Mouse (Mus musculus): ENCODE measurements at regions not wholly inside any gene's neighbourhood (a gene's known extent, or its start where the extent isn't known, plus 50 kb on each side); places are given as distances from the start of the nearest gene placed in this dataset.

- Histone ChIP-seq H3K36me3 (ENCODE audit: insufficient read depth, low read length) (no peaks in the 10 kb centered on the region), H3K27me3 (ENCODE audit: insufficient read depth, low read length) (no peaks in the 10 kb centered on the region; the same call in 1 of the 2 replicates), H3K4me1 (ENCODE audit: insufficient read depth, low read length) (peaks cover 50% of the 10 kb centered on the region), H3K4me2 (replicated peaks; ENCODE audit: low read depth, low read length) (0 out of 2 replicates have a peak overlapping the region, but pooled peaks have one; percentile 16), H3K9ac (replicated peaks; ENCODE audit: low read length) (no peak overlapping the region), H3K27ac (ENCODE audit: low read length) (peak overlapping the region; percentile 57; the same call in 1 of the 2 replicates), H3K9me3 (ENCODE audit: low read length) (no peaks in the 10 kb centered on the region), H3K4me3 (ENCODE audit: low read length) (no peak overlapping the region)
- 21% methylated on average over 2 of the region's 2 CpGs for WGBS
- ATAC-seq (ENCODE audit: low FRiP score, low TSS enrichment) = no peak
Measured at GRCm38 (mm10) chr1:61141592-61141930, 163.8 kb downstream of the Icos start.

GRCm38 (mm10) chr1:61141952-61142351 is 164.2 kb downstream of the Icos start:
- H3K9me3 ChIP-seq (ENCODE audit: low read length) = no peaks in the 10 kb centered on the region
- 0 out of 2 replicates have a peak overlapping the region, but pooled peaks have one; percentile 16 for H3K4me2 ChIP-seq (replicated peaks; ENCODE audit: low read depth, low read length)
- no peaks in the 10 kb centered on the region; the same call in 1 of the 2 replicates for H3K27me3 ChIP-seq (ENCODE audit: insufficient read depth, low read length)
- no peak overlapping the region for H3K4me3 ChIP-seq (ENCODE audit: low read length)
- ATAC-seq (ENCODE audit: low FRiP score, low TSS enrichment) = no peak
- peak overlapping the region; percentile 57 for H3K27ac ChIP-seq (ENCODE audit: low read length)
- peaks cover 50% of the 10 kb centered on the region for H3K4me1 ChIP-seq (ENCODE audit: insufficient read depth, low read length)
- no peaks in the 10 kb centered on the region for H3K36me3 ChIP-seq (ENCODE audit: insufficient read depth, low read length)
- WGBS = 24% methylated on average over 9 of the region's 9 CpGs
- H3K9ac ChIP-seq (replicated peaks; ENCODE audit: low read length) = no peak overlapping the region

GRCm38 (mm10) chr1:61143030-61143753 is 165.5 kb downstream of the Icos start:
- 0 out of 2 replicates have a peak overlapping the region, but pooled peaks have one; percentile 6 for H3K4me2 ChIP-seq (replicated peaks; ENCODE audit: low read depth, low read length)
- 35% methylated on average over 14 of the region's 14 CpGs for WGBS

GRCm38 (mm10) chr1:61143754-61144066 is 166.0 kb downstream of the Icos start:
- WGBS = 63% methylated on average over 8 of the region's 8 CpGs
- Histone ChIP-seq H3K9ac (replicated peaks; ENCODE audit: low read length) (no peak overlapping the region), H3K4me3 (ENCODE audit: low read length) (no peak overlapping the region), H3K9me3 (ENCODE audit: low read length) (no peaks in the 10 kb centered on the region), H3K27ac (ENCODE audit: low read length) (no peak overlapping the region), H3K36me3 (ENCODE audit: insufficient read depth, low read length) (no peaks in the 10 kb centered on the region), H3K4me2 (replicated peaks; ENCODE audit: low read depth, low read length) (no peak overlapping the region), H3K4me1 (ENCODE audit: insufficient read depth, low read length) (peaks cover 50% of the 10 kb centered on the region), H3K27me3 (ENCODE audit: insufficient read depth, low read length) (no peaks in the 10 kb centered on the region; the same call in 1 of the 2 replicates)
- no peak for ATAC-seq (ENCODE audit: low FRiP score, low TSS enrichment)

More at GRCm38 (mm10) chr1:61143030-61143753, 165.5 kb downstream of the Icos start:
- Histone ChIP-seq H3K36me3 (ENCODE audit: insufficient read depth, low read length) (no peaks in the 10 kb centered on the region), H3K27me3 (ENCODE audit: insufficient read depth, low read length) (no peaks in the 10 kb centered on the region; the same call in 1 of the 2 replicates), H3K9me3 (ENCODE audit: low read length) (no peaks in the 10 kb centered on the region), H3K27ac (ENCODE audit: low read length) (no peak overlapping the region), H3K9ac (replicated peaks; ENCODE audit: low read length) (no peak overlapping the region), H3K4me1 (ENCODE audit: insufficient read depth, low read length) (peaks cover 50% of the 10 kb centered on the region), H3K4me3 (ENCODE audit: low read length) (no peak overlapping the region)
- no peak for ATAC-seq (ENCODE audit: low FRiP score, low TSS enrichment)

GRCm38 (mm10) chr1:61145013-61145412 is 167.3 kb downstream of the Icos start:
- 47% methylated on average over 4 of the region's 4 CpGs for WGBS
- no peaks in the 10 kb centered on the region for H3K9me3 ChIP-seq (ENCODE audit: low read length)
- ATAC-seq (ENCODE audit: low FRiP score, low TSS enrichment) = no peak

GRCm38 (mm10) chr1:61145572-61145971 is 167.8 kb downstream of the Icos start:
- 53% methylated on average over 7 of the region's 7 CpGs for WGBS

More at GRCm38 (mm10) chr1:61145013-61145412, 167.3 kb downstream of the Icos start:
- Histone ChIP-seq H3K27ac (ENCODE audit: low read length) (no peak overlapping the region), H3K4me3 (ENCODE audit: low read length) (no peak overlapping the region), H3K27me3 (ENCODE audit: insufficient read depth, low read length) (no peaks in the 10 kb centered on the region; the same call in 1 of the 2 replicates), H3K9ac (replicated peaks; ENCODE audit: low read length) (no peak overlapping the region), H3K36me3 (ENCODE audit: insufficient read depth, low read length) (no peaks in the 10 kb centered on the region), H3K4me1 (ENCODE audit: insufficient read depth, low read length) (peaks cover 43% of the 10 kb centered on the region), H3K4me2 (replicated peaks; ENCODE audit: low read depth, low read length) (no peak overlapping the region)

GRCm38 (mm10) chr1:61146222-61146723 is 168.5 kb downstream of the Icos start:
- no peaks in the 10 kb centered on the region for H3K36me3 ChIP-seq (ENCODE audit: insufficient read depth, low read length)
- no peaks in the 10 kb centered on the region for H3K9me3 ChIP-seq (ENCODE audit: low read length)
- H3K9ac ChIP-seq (replicated peaks; ENCODE audit: low read length) = no peak overlapping the region
- H3K27ac ChIP-seq (ENCODE audit: low read length) = no peak overlapping the region
- no peak overlapping the region for H3K4me3 ChIP-seq (ENCODE audit: low read length)
- 57% methylated on average over 3 of the region's 3 CpGs for WGBS
- peaks cover 30% of the 10 kb centered on the region for H3K4me1 ChIP-seq (ENCODE audit: insufficient read depth, low read length)
- H3K27me3 ChIP-seq (ENCODE audit: insufficient read depth, low read length) = no peaks in the 10 kb centered on the region; the same call in 1 of the 2 replicates
- ATAC-seq (ENCODE audit: low FRiP score, low TSS enrichment) = no peak
- no peak overlapping the region for H3K4me2 ChIP-seq (replicated peaks; ENCODE audit: low read depth, low read length)

More at GRCm38 (mm10) chr1:61145572-61145971, 167.8 kb downstream of the Icos start:
- H3K27ac ChIP-seq (ENCODE audit: low read length) = no peak overlapping the region
- H3K9me3 ChIP-seq (ENCODE audit: low read length) = no peaks in the 10 kb centered on the region
- H3K27me3 ChIP-seq (ENCODE audit: insufficient read depth, low read length) = no peaks in the 10 kb centered on the region; the same call in 1 of the 2 replicates
- ATAC-seq (ENCODE audit: low FRiP score, low TSS enrichment) = no peak
- H3K4me2 ChIP-seq (replicated peaks; ENCODE audit: low read depth, low read length) = no peak overlapping the region
- H3K4me1 ChIP-seq (ENCODE audit: insufficient read depth, low read length) = peaks cover 37% of the 10 kb centered on the region
- no peak overlapping the region for H3K9ac ChIP-seq (replicated peaks; ENCODE audit: low read length)
- no peak overlapping the region for H3K4me3 ChIP-seq (ENCODE audit: low read length)
- no peaks in the 10 kb centered on the region for H3K36me3 ChIP-seq (ENCODE audit: insufficient read depth, low read length)

GRCm38 (mm10) chr1:61151742-61152141 is 174.0 kb downstream of the Icos start:
- Histone ChIP-seq H3K36me3 (ENCODE audit: insufficient read depth, low read length) (no peaks in the 10 kb centered on the region), H3K9me3 (ENCODE audit: low read length) (no peaks in the 10 kb centered on the region), H3K4me2 (replicated peaks; ENCODE audit: low read depth, low read length) (no peak overlapping the region), H3K4me1 (ENCODE audit: insufficient read depth, low read length) (0 out of 2 replicates have a peak, but pooled peaks cover 2% of the 10 kb centered on the region), H3K27me3 (ENCODE audit: insufficient read depth, low read length) (no peaks in the 10 kb centered on the region), H3K27ac (ENCODE audit: low read length) (no peak overlapping the region), H3K9ac (replicated peaks; ENCODE audit: low read length) (no peak overlapping the region), H3K4me3 (ENCODE audit: low read length) (no peak overlapping the region)
- no peak for ATAC-seq (ENCODE audit: low FRiP score, low TSS enrichment)
- WGBS = 56% methylated on average over 2 of the region's 2 CpGs

- Histone ChIP-seq H3K4me3 (ENCODE audit: low read length) (no peak overlapping the region), H3K36me3 (ENCODE audit: insufficient read depth, low read length) (no peaks in the 10 kb centered on the region), H3K27me3 (ENCODE audit: insufficient read depth, low read length) (no peaks in the 10 kb centered on the region), H3K4me2 (replicated peaks; ENCODE audit: low read depth, low read length) (no peak overlapping the region), H3K27ac (ENCODE audit: low read length) (no peak overlapping the region), H3K9me3 (ENCODE audit: low read length) (no peaks in the 10 kb centered on the region), H3K9ac (replicated peaks; ENCODE audit: low read length) (no peak overlapping the region), H3K4me1 (ENCODE audit: insufficient read depth, low read length) (0 out of 2 replicates have a peak, but pooled peaks cover 2% of the 10 kb centered on the region)
- ATAC-seq (ENCODE audit: low FRiP score, low TSS enrichment) = no peak
- WGBS = 79% methylated on average over 5 of the region's 5 CpGs
Measured at GRCm38 (mm10) chr1:61152157-61152556, 174.4 kb downstream of the Icos start.

GRCm38 (mm10) chr1:61154216-61154615 is 176.5 kb downstream of the Icos start:
- H3K4me1 ChIP-seq (ENCODE audit: insufficient read depth, low read length) = 0 out of 2 replicates have a peak, but pooled peaks cover 2% of the 10 kb centered on the region
- 95% methylated on average over 3 of the region's 3 CpGs for WGBS
- H3K4me3 ChIP-seq (ENCODE audit: low read length) = no peak overlapping the region

More at GRCm38 (mm10) chr1:61154216-61154615, 176.5 kb downstream of the Icos start:
- ATAC-seq (ENCODE audit: low FRiP score, low TSS enrichment) = no peak
- no peaks in the 10 kb centered on the region for H3K9me3 ChIP-seq (ENCODE audit: low read length)
- H3K36me3 ChIP-seq (ENCODE audit: insufficient read depth, low read length) = no peaks in the 10 kb centered on the region
- no peak overlapping the region for H3K9ac ChIP-seq (replicated peaks; ENCODE audit: low read length)
- no peak overlapping the region for H3K27ac ChIP-seq (ENCODE audit: low read length)
- H3K4me2 ChIP-seq (replicated peaks; ENCODE audit: low read depth, low read length) = no peak overlapping the region
- no peaks in the 10 kb centered on the region for H3K27me3 ChIP-seq (ENCODE audit: insufficient read depth, low read length)

Measured in kidney, embryonic 16.5 days (tissue).